Mouse (Mus musculus) kidney, postnatal 0 days (tissue): ENCODE results near the gene Zbtb32. TPM values are rescaled to one million over a fixed set of nuclear protein-coding genes. Genes with fewer than 3 reads are reported as not detected.

Source experiments
- ATAC-seq: fragments of 200-750 bp; cut with Nextera tagmentation; replicated peaks from 2 replicates; pipeline ENCODE4 v1.8.0; 2017; ENCODE audit warnings: low read depth, moderate number of reproducible peaks, moderate TSS enrichment, moderate library complexity; ENCODE audit not compliant: low FRiP score
- DNase-seq: peaks from one replicate; pipeline ENCODE4 v3.0.0-alpha.2; 2016; ENCODE audit warnings: low spot score
- H3K27ac ChIP-seq: fragments of 300-500 bp; sonication (generic); 2 replicates; pipeline ENCODE4 v1.5.1; 2014; ENCODE audit warnings: mild to moderate bottlenecking
- H3K27me3 ChIP-seq: fragments of 300-500 bp; sonication (generic); 2 replicates; pipeline ENCODE4 v1.6.1; 2014; ENCODE audit warnings: low read length, mixed read lengths; ENCODE audit not compliant: insufficient read depth
- H3K36me3 ChIP-seq: fragments of 300-500 bp; sonication (generic); 2 replicates; pipeline ENCODE4 v1.6.1; 2014; ENCODE audit warnings: low read length, mixed read lengths; ENCODE audit not compliant: insufficient read depth
- H3K4me1 ChIP-seq: fragments of 300-500 bp; sonication (generic); replicated peaks from 2 replicates; pipeline ENCODE4 v1.6.1; 2014; ENCODE audit warnings: antibody characterized with exemption, low read length, mixed read lengths; ENCODE audit not compliant: insufficient read depth
- H3K4me2 ChIP-seq: fragments of 300-500 bp; sonication (generic); 2 replicates; pipeline ENCODE4 v1.6.1; 2014; ENCODE audit warnings: mild to moderate bottlenecking, low read length, moderate library complexity, mixed read lengths
- H3K4me3 ChIP-seq: fragments of 300-500 bp; sonication (generic); replicated peaks from 2 replicates; pipeline ENCODE4 v1.5.1; 2014; ENCODE audit warnings: low read depth, low read length
- H3K9ac ChIP-seq: fragments of 300-500 bp; sonication (generic); 2 replicates; pipeline ENCODE4 v1.6.1; 2014; ENCODE audit warnings: low read depth, low read length
- H3K9me3 ChIP-seq: fragments of 300-500 bp; sonication (generic); replicated peaks from 2 replicates; pipeline ENCODE4 v1.6.1; 2016; ENCODE audit warnings: low read length, inconsistent platforms, mixed read lengths
- CTCF ChIP-seq: IDR thresholded peaks from 2 replicates; pipeline ENCODE4 v1.5.1; 2016; ENCODE audit warnings: antibody characterized with exemption, low read depth, mild to moderate bottlenecking, moderate library complexity
- WGBS: fragments of 180-500 bp; shearing (Covaris S2); extraction: QIAGEN DNeasy Blood & Tissue Kit; methylation state at CpG from one replicate; pipeline ENCODE4 v1.1.7; 2014; 5-methylcytosine and 5-hydroxymethylcytosine counted together
- polyA plus RNA-seq: library from polyadenylated mRNA; unstranded; fragments of >200 nt; fragmentation: Nextera tagmentation; extraction: Ambion mirVana; gene quantifications from 2 replicates; pipeline ENCODE4 v1.2.1, GENCODE M21; 2015

Zbtb32 gene
- polyA plus RNA-seq, 1 experiment from 2014 or later: 1.6 TPM

DNA sequence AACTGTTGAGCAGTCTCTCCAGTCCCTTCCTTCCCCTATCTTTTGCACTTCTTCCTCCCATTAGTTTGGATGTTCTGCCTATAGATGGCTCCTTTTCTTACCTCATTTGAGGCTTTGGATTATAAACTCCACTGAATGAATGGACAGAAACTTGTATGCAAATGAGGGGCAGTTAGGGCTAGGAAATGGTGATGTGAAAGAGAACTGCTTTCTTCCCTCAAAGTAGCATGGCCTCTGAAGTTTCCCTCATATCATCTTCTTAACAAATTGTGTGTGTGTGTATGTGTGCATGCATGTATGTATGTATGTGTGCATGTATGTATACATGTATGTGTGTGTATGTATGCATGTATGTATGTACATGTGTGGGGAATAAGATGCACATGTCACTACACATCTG is 30.3 kb upstream of the Zbtb32 start:
- Histone ChIP-seq H3K27me3 (peaks cover 17% of the 10 kb centered on the region), H3K9ac (no peak overlapping the region), H3K4me1 (no peaks in the 10 kb centered on the region; the same call in 1 of the 2 replicates), H3K36me3 (no peaks in the 10 kb centered on the region; the same call in 1 of the 2 replicates), H3K4me2 (no peak overlapping the region), H3K9me3 (no peaks in the 10 kb centered on the region), H3K4me3 (no peak overlapping the region), H3K27ac (no peak overlapping the region)
- ATAC-seq (no peak), DNase-seq (no peak)
- TF ChIP-seq CTCF: no peak

DNA sequence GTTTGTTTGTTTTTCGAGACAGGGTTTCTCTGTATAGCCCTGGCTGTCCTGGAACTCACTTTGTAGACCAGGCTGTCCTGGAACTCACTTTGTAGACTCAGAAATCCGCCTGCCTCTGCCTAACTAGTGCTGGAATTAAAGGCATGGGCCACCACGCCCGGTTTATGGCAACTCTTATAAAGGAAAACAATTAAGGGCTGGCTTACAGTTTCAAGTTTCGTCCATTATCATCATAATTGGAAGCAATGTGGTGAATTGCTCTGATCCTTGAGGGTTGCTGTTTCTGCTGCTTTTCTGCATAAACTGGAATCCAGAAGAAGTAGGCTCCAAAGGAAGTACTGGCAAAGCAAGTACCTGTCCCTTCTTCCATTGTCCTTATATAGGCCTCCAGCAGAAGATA is 27.9 kb upstream of the Zbtb32 start:
- H3K4me2 ChIP-seq: no peak overlapping the region
- no peak for TF ChIP-seq CTCF
- ATAC-seq: no peak

DNA sequence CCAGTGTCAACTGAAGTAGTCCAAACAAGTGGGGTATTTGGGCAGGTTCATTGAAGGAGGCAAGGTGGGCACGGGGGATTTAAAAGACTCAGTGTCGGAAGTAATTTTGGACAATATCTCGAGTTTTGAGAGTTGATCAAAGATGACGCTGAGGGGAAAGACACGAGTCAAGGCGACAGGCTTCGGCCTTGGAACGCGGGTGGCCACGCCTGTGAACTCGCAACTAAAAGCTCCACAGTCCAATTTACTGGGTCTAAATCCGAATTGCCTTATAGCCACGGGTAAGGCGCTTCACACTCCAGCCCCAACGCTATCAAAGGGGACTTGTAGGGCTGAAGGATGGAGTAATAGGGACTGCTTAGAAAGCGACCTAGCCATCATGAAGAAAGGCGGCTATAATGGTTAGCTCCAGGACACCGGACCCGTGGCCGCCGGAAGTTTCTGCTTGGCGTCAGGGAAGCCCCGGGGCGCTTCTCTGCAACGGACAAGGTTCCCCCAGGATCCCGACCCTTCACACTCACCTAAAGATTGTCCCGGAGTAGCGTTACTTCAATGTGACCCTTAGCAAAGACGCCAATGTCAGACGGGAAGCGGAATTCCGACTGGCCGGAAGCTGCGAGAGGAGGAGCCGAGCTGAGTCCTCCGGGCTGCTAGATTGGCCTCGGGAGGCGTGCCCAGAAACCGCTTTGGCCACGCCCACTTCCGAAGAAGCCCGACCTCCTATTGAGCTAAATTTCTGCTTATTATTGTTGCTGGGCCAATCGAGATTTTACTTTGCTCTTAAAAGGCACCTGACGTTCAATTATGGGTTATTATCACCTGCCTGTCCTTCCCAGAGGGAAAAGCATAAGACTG is 27.0 kb upstream of the Zbtb32 start, which contains the start of gene Cox6b1:
Gene Cox6b1 (minus strand): TSS at position 622 of the 855 bp plus-strand sequence.
- WGBS: 1% methylated on average over 44 of the region's 44 CpGs
- H3K27ac ChIP-seq: peak within 1 kb of the TSS; percentile 74

More for the DNA sequence above, 27.9 kb upstream of the Zbtb32 start:
- Histone ChIP-seq H3K27ac (no peak overlapping the region), H3K9me3 (no peaks in the 10 kb centered on the region), H3K4me1 (no peaks in the 10 kb centered on the region; the same call in 1 of the 2 replicates), H3K9ac (no peak overlapping the region), H3K27me3 (no peaks in the 10 kb centered on the region), H3K4me3 (no peak overlapping the region), H3K36me3 (peaks cover 14% of the 10 kb centered on the region)
- no peak for DNase-seq
- WGBS: 84% methylated on average over 5 of the region's 5 CpGs

DNA sequence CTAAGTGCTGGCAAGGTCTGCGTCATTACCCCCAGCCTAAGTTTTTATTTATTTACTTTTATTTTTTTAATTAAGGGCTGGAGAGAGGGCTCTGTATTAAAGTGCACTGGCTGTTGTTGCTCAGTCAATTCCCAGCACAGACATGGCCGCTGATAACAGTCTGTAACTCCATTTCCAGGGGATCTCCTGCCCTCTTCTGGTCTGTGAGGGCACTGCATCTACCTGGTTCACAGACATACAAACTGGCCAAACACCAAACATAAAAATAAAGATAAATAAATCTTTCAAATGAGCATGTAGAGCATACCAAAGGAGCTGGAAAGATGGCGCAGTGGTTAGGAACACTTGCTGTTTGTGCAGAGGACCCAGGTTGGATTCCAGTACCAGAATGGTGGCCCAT is 20.5 kb upstream of the Zbtb32 start:
- H3K4me1 ChIP-seq: no peaks in the 10 kb centered on the region
- H3K27me3 ChIP-seq: no peaks in the 10 kb centered on the region
- DNase-seq (no peak), ATAC-seq (no peak)
- no peak overlapping the region for H3K27ac ChIP-seq
- no peak overlapping the region for H3K4me3 ChIP-seq
- no peaks in the 10 kb centered on the region for H3K9me3 ChIP-seq
- TF ChIP-seq CTCF: peak; percentile 61
- H3K4me2 ChIP-seq: no peak overlapping the region
- WGBS: 93% methylated on average over 3 of the region's 3 CpGs
- peaks cover 42% of the 10 kb centered on the region for H3K36me3 ChIP-seq
- no peak overlapping the region for H3K9ac ChIP-seq

More for the DNA sequence above, 27.0 kb upstream of the Zbtb32 start, which contains the start of gene Cox6b1:
- Histone ChIP-seq H3K4me2 (peak within 1 kb of the TSS; percentile 83), H3K27me3 (no peaks in the 10 kb centered on the region), H3K4me1 (no peaks in the 10 kb centered on the region; the same call in 1 of the 2 replicates), H3K9me3 (no peaks in the 10 kb centered on the region), H3K36me3 (peaks cover 17% of the 10 kb centered on the region), H3K4me3 (peak within 1 kb of the TSS; percentile 81), H3K9ac (peak within 1 kb of the TSS; percentile 82)
- ATAC-seq (peak; percentile 92), DNase-seq (peak; percentile 97)
- no peak for TF ChIP-seq CTCF

DNA sequence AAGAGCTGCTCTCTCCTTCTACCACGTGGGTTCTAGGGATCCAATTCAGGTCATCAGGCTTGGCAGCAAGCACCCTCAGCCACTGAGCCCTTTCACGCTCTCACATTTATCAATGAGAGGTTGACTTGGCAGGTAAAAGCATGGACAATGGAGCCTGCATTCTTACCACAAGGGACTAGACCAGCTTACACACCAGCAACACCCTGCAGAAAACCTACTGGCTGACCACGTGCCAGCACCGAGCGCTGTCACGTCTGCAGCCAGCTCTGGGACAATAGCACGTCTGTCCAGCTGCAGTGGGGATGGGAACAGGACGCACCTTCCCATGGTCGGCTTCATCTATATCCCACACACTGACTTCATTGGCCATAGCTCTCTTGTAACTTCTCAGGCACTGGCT is 19.9 kb upstream of the Zbtb32 start:
- no peak for ATAC-seq
- DNase-seq: no peak
- Histone ChIP-seq H3K9me3 (no peaks in the 10 kb centered on the region), H3K4me3 (no peak overlapping the region), H3K9ac (no peak overlapping the region), H3K27me3 (no peaks in the 10 kb centered on the region), H3K36me3 (peaks cover 42% of the 10 kb centered on the region), H3K4me1 (no peaks in the 10 kb centered on the region), H3K4me2 (no peak overlapping the region), H3K27ac (no peak overlapping the region)
- 96% methylated on average over 9 of the region's 9 CpGs for WGBS
- no peak for TF ChIP-seq CTCF

DNA sequence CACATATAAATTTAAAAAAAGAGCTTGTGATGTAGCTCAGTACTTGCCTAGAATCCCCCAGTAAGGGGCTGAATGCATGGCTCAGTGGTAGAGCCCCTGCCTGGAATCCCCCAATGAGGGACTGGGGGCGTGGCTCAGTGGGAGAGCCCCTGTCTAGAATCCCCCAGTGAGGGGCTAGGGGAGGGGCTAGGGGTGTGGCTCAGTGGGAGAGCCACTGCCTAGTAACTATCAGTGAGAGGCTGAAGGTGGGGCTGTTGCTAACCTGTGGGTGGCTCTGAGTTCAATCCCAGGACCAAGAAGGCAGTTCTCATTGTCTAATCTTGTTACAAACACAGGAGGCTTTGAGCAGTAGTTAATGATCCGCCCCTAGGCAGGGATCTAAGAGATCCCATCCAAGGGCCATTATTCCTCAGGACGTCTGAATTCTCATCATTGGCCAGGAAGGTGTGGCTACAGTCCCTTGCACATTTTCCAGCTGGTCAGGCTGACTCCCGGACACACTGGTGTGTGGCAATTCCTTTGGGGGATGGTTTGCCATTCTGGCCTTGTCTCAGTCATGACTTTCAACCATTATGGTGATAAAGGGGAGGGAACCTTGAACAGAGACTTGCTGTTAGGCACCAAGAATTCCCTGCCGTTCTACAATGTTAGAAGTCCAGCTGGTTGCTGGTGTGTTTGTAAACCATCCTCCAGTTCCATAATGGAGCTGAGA is 16.5 kb upstream of the Zbtb32 start:
- Histone ChIP-seq H3K4me1 (no peaks in the 10 kb centered on the region), H3K4me3 (no peak overlapping the region), H3K27ac (no peak overlapping the region), H3K9me3 (no peaks in the 10 kb centered on the region), H3K9ac (no peak overlapping the region), H3K36me3 (peaks cover 25% of the 10 kb centered on the region), H3K4me2 (no peak overlapping the region), H3K27me3 (no peaks in the 10 kb centered on the region)
- DNase-seq: no peak
- no peak for ATAC-seq
- no peak for TF ChIP-seq CTCF
- 62% methylated on average over 5 of the region's 5 CpGs for WGBS
